Mouse (Mus musculus): ENCODE measurements around the gene Zbtb44. TPM values are rescaled to one million over a fixed set of nuclear protein-coding genes. Genes with fewer than 3 reads are reported as not detected.

Zbtb44 gene
- polyA plus RNA-seq, 1 experiment from 2014 or later, result 3.6 TPM

DNA sequence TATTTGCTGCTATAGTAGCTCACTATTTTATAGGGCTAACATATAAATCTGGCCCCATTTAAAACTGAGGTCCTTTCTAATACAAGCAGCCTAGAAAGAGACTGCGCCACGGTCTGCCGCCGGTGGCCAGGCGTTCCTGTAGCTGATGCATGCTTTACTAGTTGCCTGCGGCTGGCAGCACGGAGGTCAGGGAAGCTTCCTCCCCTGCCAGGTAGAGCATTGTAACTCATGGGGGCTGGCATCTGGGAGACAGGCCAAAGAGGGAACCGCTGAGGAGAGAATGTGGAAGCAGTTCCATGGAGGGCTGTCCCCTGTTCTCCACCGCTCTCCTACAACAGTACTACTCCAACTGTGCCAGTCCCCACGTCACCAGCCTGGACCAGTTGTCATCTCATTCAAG, 44.4 kb downstream of the Zbtb44 start:
- Histone ChIP-seq H3K36me3 (no peaks in the 10 kb centered on the region), H3K27ac (replicated peaks) (no peak overlapping the region), H3K4me1 (no peaks in the 10 kb centered on the region), H3K27me3 (ENCODE audit: low read depth, poor library complexity, severe bottlenecking) (no peaks in the 10 kb centered on the region), H3K9me3 (replicated peaks) (no peaks in the 10 kb centered on the region), H3K4me3 (no peak overlapping the region)
- WGBS, result 92% methylated on average over 10 of the region's 10 CpGs
- no peak for DNase-seq (ENCODE audit: low spot score)

DNA sequence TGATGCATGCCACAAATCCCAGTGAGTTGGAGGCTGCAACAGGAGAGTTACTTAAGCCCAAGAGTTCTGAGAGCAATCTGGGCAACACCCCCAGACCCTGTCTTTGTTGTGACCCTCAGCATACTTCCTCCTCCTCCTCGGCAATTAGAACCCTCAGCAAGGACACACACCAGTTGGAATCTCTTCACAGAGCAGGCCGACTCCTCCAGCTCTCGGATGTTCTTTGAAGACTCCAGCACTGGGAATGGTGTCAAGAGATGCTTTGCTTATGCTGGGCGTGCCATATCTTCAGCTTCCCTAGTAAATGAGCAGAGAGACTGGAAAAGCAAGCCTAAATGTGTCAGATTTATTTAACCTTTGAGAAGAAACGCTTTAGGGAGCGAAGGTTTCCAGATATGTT, 50.3 kb downstream of the Zbtb44 start:
- Histone ChIP-seq H3K27me3 (ENCODE audit: low read depth, poor library complexity, severe bottlenecking) (peaks cover 15% of the 10 kb centered on the region), H3K4me3 (no peak overlapping the region), H3K4me1 (peaks cover 4% of the 10 kb centered on the region), H3K27ac (replicated peaks) (no peak overlapping the region), H3K36me3 (no peaks in the 10 kb centered on the region), H3K9me3 (replicated peaks) (no peaks in the 10 kb centered on the region)
- DNase-seq (ENCODE audit: low spot score), result no peak
- 83% methylated on average over 6 of the region's 6 CpGs for WGBS

DNA sequence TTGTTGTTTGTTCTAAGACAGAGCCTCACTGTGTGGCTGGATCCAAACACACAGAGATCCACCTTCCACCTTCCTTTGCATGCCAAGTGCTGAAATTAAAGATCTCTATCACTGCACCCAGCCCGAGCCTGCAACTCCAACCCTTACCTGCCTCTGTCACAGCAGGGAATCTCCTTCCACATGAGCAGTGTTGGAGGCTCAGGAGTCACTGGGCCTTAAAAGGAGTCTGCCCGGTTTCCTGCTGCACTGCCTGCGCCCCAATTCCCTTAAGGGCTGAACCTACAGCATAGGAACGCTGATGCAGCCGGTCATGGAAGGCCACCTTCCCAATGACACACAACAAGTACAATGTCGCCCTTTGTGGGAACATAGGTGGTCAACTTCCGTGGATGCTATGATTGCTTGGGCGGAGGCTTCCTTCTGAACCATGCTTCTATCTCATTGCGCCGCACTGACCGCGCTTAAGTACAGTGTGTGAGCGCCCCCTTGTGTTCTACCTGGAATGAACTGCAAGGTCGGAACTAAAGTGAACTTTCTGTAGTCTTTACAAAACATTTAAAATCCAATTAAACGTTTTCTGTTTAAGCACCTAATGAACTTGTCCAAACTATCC, 51.7 kb downstream of the Zbtb44 start:
- H3K4me1 ChIP-seq, result peaks cover 4% of the 10 kb centered on the region
- peak overlapping the region; percentile 33 for H3K4me3 ChIP-seq
- H3K27ac ChIP-seq (replicated peaks), result no peak overlapping the region
- H3K27me3 ChIP-seq (ENCODE audit: low read depth, poor library complexity, severe bottlenecking), result peaks cover 15% of the 10 kb centered on the region
- DNase-seq (ENCODE audit: low spot score), result peak; percentile 72
- WGBS, result 7% methylated on average over 15 of the region's 15 CpGs
- H3K36me3 ChIP-seq, result no peaks in the 10 kb centered on the region
- no peaks in the 10 kb centered on the region for H3K9me3 ChIP-seq (replicated peaks)

DNA sequence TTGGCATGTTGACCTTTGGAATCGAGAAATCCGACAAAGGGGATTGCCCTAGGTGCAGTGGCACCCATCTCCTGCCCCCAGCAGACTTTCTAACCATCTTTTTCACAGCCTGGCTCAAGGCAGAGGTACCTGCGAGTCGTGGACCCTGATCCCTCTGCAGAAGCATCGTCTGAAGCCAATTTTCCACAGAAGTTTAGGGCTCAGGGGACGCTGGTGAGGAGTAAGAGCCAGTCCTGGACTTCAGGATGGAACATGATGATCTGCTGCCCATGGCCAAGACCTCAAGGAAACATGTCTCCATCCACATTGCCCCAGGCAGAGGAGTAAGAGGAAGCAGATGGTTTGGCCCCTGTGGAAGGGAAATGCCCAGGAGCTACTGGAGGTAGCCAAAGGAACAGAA, 52.3 kb downstream of the Zbtb44 start:
- Histone ChIP-seq H3K27me3 (ENCODE audit: low read depth, poor library complexity, severe bottlenecking) (peaks cover 19% of the 10 kb centered on the region), H3K9me3 (replicated peaks) (no peaks in the 10 kb centered on the region), H3K27ac (replicated peaks) (no peak overlapping the region), H3K4me1 (peaks cover 4% of the 10 kb centered on the region), H3K36me3 (no peaks in the 10 kb centered on the region), H3K4me3 (no peak overlapping the region)
- no peak for DNase-seq (ENCODE audit: low spot score)
- WGBS, result 76% methylated on average over 6 of the region's 6 CpGs

DNA sequence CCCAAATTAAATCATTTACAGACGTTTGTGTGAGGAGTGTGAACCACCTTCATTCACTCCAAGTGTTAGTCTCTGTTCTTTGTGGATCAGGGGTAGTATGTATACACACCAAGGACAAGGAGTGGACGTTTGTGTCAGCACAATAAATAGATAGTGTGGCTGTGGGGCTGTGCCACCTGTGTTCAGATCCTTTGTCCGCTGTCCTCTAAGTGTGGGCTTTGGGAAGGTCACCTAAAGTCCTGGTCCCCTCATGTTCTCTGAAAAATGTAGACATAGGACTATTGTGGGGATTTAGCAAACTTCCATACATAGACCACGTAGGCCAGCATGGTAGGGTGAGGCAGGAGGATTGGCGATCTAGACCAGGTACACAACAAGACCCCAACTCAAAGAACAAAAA, 55.1 kb downstream of the Zbtb44 start:
- H3K4me3 ChIP-seq, result no peak overlapping the region
- 85% methylated on average over 5 of the region's 5 CpGs for WGBS

DNA sequence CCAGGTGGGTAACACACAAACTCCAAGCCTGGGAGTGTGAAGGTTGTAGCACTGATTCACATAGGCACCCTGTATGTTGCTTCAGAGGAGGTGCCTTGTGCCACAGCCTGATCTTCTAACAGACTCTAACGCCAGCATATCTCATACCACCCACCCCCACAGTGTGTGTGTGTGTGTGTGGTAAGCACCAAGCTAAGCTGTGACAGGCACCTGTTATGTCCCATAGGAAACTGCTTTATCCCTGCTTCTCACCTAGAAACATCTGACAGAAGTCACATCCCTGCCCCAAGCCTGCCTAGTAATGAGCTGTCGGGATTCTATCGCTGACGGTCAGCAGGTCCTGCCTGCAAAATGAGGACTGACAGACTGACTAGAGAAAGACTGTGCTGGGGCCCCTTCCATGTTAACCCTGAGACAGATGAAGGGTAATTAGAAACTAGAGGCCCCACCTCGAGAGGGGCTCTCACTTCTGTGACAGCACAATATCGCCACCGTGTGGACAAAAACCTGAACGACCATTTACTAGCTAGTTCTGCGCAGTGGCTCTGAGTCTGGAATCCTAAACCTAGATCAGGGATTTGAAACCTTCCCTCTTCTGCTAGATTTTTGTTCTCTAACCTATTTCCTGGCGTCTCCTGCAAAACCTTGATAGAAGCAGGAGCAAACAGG, 55.8 kb downstream of the Zbtb44 start:
- Histone ChIP-seq H3K27ac (replicated peaks) (no peak overlapping the region), H3K36me3 (no peaks in the 10 kb centered on the region), H3K27me3 (ENCODE audit: low read depth, poor library complexity, severe bottlenecking) (peaks cover 19% of the 10 kb centered on the region), H3K4me3 (no peak overlapping the region), H3K4me1 (peaks cover 4% of the 10 kb centered on the region), H3K9me3 (replicated peaks) (no peaks in the 10 kb centered on the region)
- WGBS, result 23% methylated on average over 10 of the region's 10 CpGs
- peak; percentile 69 for DNase-seq (ENCODE audit: low spot score)

More for the DNA sequence above, 55.1 kb downstream of the Zbtb44 start:
- Histone ChIP-seq H3K27ac (replicated peaks) (no peak overlapping the region), H3K4me1 (peaks cover 4% of the 10 kb centered on the region), H3K27me3 (ENCODE audit: low read depth, poor library complexity, severe bottlenecking) (peaks cover 19% of the 10 kb centered on the region), H3K36me3 (no peaks in the 10 kb centered on the region), H3K9me3 (replicated peaks) (no peaks in the 10 kb centered on the region)
- no peak for DNase-seq (ENCODE audit: low spot score)

DNA sequence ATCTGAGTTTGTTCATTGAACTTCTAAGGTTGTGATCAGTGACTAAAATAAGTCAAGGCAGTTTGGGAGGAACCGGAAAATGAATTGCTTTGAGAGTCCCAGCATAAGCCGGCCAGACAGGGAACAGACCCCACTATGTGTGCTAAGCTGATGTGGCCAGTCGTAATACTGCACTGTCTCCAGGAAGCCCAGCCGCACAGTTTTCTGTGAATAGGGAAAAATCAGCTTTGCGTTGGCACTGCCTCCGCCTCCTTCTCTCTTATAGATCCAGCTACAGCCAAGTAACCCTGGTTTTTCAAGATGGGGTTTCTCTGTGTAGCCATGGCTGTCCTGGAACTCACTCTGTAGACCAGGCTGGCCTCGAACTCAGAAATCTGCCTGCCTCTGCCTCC, 56.3 kb downstream of the Zbtb44 start:
- Histone ChIP-seq H3K36me3 (no peaks in the 10 kb centered on the region), H3K27me3 (ENCODE audit: low read depth, poor library complexity, severe bottlenecking) (peaks cover 19% of the 10 kb centered on the region), H3K27ac (replicated peaks) (no peak overlapping the region), H3K9me3 (replicated peaks) (no peaks in the 10 kb centered on the region), H3K4me3 (no peak overlapping the region), H3K4me1 (peaks cover 4% of the 10 kb centered on the region)
- 85% methylated on average over 7 of the region's 7 CpGs for WGBS
- no peak for DNase-seq (ENCODE audit: low spot score)

DNA sequence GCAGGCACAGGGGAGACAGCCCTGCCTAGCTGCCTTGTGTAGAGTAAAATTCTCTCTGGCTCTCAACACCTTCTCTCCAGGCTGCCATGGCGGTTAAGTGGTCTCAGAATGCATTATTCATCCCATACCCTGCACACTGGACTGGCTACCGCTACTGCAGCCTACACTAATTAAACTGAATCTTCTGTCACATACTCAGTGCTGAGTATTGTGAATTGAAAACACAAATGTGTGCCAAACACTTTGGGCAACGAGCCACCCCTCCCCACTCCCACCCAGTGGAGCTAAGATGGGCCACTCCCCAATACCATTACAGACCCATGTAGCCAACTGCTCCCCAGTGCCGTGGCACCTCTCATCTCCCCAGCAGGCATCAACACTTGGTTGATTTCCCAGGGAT, 57.0 kb downstream of the Zbtb44 start:
- Histone ChIP-seq H3K4me1 (no peaks in the 10 kb centered on the region), H3K27me3 (ENCODE audit: low read depth, poor library complexity, severe bottlenecking) (peaks cover 19% of the 10 kb centered on the region), H3K27ac (replicated peaks) (no peak overlapping the region), H3K9me3 (replicated peaks) (no peaks in the 10 kb centered on the region), H3K36me3 (no peaks in the 10 kb centered on the region), H3K4me3 (no peak overlapping the region)
- WGBS, result 81% methylated on average over 4 of the region's 4 CpGs
- no peak for DNase-seq (ENCODE audit: low spot score)

DNA sequence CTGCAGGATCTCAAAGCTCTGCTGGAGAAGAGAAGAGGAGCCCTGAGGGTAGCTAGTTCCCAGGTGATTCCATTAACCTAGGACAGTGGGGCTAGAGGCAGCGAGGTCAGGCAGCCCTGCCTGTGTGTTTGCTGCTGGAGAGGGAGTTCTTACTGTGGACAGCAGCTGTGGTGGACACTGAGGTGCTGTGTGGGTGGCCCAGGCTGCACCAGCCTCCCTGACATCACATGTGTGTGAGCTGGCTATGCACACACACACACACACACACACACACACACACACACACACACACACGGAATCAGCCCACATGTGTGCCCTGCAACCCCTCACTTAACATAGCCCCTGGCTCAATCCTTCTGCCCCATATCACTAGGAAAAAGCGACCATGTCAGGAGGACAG, 57.7 kb downstream of the Zbtb44 start:
- Histone ChIP-seq H3K27me3 (ENCODE audit: low read depth, poor library complexity, severe bottlenecking) (peaks cover 14% of the 10 kb centered on the region), H3K27ac (replicated peaks) (no peak overlapping the region), H3K36me3 (no peaks in the 10 kb centered on the region), H3K9me3 (replicated peaks) (no peaks in the 10 kb centered on the region), H3K4me1 (no peaks in the 10 kb centered on the region), H3K4me3 (no peak overlapping the region)
- WGBS, result 71% methylated on average over 3 of the region's 3 CpGs
- DNase-seq (ENCODE audit: low spot score), result no peak

DNA sequence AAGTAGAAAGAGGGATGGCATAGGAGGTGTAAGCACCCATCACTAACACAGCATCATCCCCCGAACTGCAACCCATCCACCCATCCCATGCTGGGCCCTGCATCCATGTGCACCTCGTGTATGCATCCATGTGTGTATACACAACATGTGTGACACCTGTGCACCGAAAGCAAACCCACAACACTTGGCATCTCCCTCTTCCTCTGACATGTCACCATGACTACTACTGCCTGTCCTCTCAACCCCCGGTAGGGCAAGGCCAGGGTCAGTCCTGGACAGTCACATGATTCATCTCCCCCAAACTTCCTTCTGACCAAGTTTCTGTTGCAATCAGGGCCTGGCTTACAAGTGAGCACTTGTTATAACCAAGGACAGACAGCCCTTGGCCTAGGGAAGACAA, 58.4 kb downstream of the Zbtb44 start:
- H3K27me3 ChIP-seq (ENCODE audit: low read depth, poor library complexity, severe bottlenecking), result peaks cover 6% of the 10 kb centered on the region; the same call in 1 of the 2 replicates
- WGBS, result 91% methylated on average over 4 of the region's 4 CpGs
- no peaks in the 10 kb centered on the region for H3K36me3 ChIP-seq
- H3K27ac ChIP-seq (replicated peaks), result no peak overlapping the region
- no peak for DNase-seq (ENCODE audit: low spot score)
- H3K4me3 ChIP-seq, result no peak overlapping the region
- no peaks in the 10 kb centered on the region for H3K4me1 ChIP-seq
- no peaks in the 10 kb centered on the region for H3K9me3 ChIP-seq (replicated peaks)

DNA sequence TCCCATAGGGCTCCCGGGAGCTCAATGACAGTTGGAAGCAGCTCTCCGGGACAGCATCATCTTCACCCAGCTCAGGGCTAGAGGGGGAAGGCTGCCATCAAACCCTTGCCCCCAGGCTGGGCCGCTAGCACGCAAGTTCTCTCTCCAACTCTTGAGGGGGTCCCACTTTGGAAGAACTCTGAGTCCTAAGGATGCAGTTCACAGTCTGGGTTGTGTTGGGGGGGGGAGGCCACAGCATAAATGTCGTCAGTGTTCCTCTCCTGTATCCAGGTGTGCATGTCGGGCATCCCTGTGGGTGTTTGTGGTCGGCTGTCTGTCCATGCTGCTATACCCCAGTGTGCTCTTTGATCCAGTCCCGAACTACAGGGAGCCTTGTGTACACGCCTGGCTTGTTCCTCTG, 59.1 kb downstream of the Zbtb44 start:
- H3K27ac ChIP-seq (replicated peaks), result no peak overlapping the region
- H3K4me3 ChIP-seq, result no peak overlapping the region
- peaks cover 4% of the 10 kb centered on the region; the same call in 1 of the 2 replicates for H3K27me3 ChIP-seq (ENCODE audit: low read depth, poor library complexity, severe bottlenecking)
- 86% methylated on average over 9 of the region's 9 CpGs for WGBS
- H3K36me3 ChIP-seq, result no peaks in the 10 kb centered on the region
- no peaks in the 10 kb centered on the region for H3K4me1 ChIP-seq
- DNase-seq (ENCODE audit: low spot score), result no peak
- no peaks in the 10 kb centered on the region for H3K9me3 ChIP-seq (replicated peaks)

DNA sequence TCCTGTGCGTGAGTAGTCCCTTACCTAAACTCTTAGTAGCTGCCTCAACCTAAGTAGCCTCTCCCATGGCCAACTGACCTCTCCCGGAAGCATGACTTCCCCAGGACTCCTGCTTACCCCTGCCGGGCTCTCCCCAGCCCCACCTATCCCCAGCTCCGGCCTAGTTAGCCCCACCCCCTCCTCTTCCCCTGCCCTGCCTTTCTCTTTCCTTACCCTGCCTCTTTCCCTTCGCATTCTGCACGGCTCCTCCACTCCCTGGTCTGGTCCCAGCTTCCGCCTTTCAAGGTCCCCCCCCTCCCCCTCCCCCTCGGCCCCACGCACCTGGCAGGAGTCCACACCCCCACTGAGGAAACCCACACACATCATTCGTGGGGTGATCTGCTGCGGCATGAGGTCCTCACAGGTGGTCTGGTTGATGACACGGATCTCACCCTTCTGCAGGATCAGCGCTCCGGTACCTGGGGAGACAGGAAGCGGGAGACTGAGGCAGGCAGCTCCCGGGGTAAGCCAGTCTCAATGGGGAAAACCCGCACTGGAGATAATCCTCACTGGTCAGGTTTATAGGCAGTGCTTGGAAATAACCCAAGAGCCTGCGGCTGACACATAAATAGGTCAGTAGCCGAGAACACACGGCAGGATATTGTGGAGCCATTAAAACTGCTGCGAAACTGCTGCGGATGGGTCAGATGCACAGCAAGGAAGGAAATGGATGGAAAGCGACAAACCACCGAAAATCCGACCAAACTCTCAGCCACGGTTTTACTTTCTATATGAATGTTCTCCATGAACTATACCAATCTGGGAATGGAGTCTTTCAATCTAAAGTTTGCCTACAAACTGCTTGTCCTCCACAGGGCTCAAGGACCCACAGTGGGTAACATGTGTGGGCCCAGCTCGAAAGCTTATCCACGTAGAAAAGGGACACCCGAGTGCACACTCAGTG, 59.9 kb downstream of the Zbtb44 start:
- DNase-seq (ENCODE audit: low spot score), result no peak
- no peak overlapping the region for H3K27ac ChIP-seq (replicated peaks)
- WGBS, result 80% methylated on average over 29 of the region's 29 CpGs
- no peaks in the 10 kb centered on the region for H3K9me3 ChIP-seq (replicated peaks)
- no peak overlapping the region for H3K4me3 ChIP-seq
- no peaks in the 10 kb centered on the region for H3K4me1 ChIP-seq
- no peaks in the 10 kb centered on the region for H3K36me3 ChIP-seq
- peaks cover 4% of the 10 kb centered on the region; the same call in 1 of the 2 replicates for H3K27me3 ChIP-seq (ENCODE audit: low read depth, poor library complexity, severe bottlenecking)

DNA sequence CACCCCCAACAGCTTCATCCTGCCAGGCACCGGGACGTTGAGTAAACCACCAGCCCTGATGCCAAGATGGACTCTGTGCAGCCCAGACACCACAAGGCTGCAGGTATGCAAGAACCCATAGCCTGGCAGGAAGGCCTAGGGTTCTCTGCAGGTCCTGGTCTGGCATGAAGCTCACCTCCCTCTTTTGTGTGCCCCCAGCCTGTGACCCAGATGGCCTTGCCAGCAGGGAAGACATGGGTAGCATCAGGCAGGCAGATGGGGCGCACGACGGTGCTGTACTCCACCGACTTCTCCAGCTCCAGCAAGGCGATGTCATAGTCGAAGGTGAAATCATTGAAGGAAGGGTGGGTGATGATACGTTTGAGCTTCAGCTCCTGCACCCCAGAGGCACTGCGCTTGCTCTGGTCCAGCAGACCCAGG, 60.7 kb downstream of the Zbtb44 start:
- Histone ChIP-seq H3K4me3 (no peak overlapping the region), H3K27ac (replicated peaks) (no peak overlapping the region), H3K9me3 (replicated peaks) (no peaks in the 10 kb centered on the region), H3K36me3 (no peaks in the 10 kb centered on the region), H3K4me1 (no peaks in the 10 kb centered on the region), H3K27me3 (ENCODE audit: low read depth, poor library complexity, severe bottlenecking) (peaks cover 4% of the 10 kb centered on the region; the same call in 1 of the 2 replicates)
- no peak for DNase-seq (ENCODE audit: low spot score)
- 93% methylated on average over 10 of the region's 10 CpGs for WGBS

Measured in midbrain, embryonic 10.5 days (tissue).